Mouse (Mus musculus): ENCODE results near the gene Thap12. TPM values are rescaled to one million over a fixed set of nuclear protein-coding genes. Genes with fewer than 3 reads are reported as not detected.

Thap12 gene
- total and polyA plus RNA-seq, 2 experiments, result 5.9 to 23.5 TPM

- Histone ChIP-seq H3K4me3 (ENCODE audit: insufficient read depth, low read depth, low read length) (no peak overlapping the region), H3K27ac (replicated peaks; ENCODE audit: insufficient read depth, low read depth, low read length) (no peak overlapping the region), H3K9ac (ENCODE audit: low read depth, low read length) (no peak overlapping the region), H3K4me1 (ENCODE audit: control insufficient read depth, insufficient read depth, low read length) (no peaks in the 10 kb centered on the region; the same call in 1 of the 2 replicates), H3K36me3 (ENCODE audit: control insufficient read depth, insufficient read depth, low read length) (no peaks in the 10 kb centered on the region), H3K79me2 (ENCODE audit: control insufficient read depth, insufficient read depth, low read length) (no peaks in the 10 kb centered on the region), H3K27me3 (ENCODE audit: control insufficient read depth, insufficient read depth, low read length) (no peaks in the 10 kb centered on the region)
- no peak for DNase-seq (ENCODE audit: extremely low read depth, low read depth, low spot score)
- 70% methylated on average over 7 of the region's 7 CpGs for WGBS
- TF ChIP-seq POLR2A (IDR thresholded peaks at IDR 0.05; ENCODE audit: extremely low read depth, insufficient read depth, low read length) (no peak), CTCF (IDR thresholded peaks at IDR 0.05; ENCODE audit: low read depth, low read length) (no peak)
Measured at GRCm38 (mm10) chr7:98678441-98678840, 24.5 kb upstream of the Thap12 start.

- 62% methylated on average over 2 of the region's 2 CpGs for WGBS
- TF ChIP-seq CTCF (IDR thresholded peaks at IDR 0.05; ENCODE audit: low read depth, low read length) (no peak), POLR2A (IDR thresholded peaks at IDR 0.05; ENCODE audit: extremely low read depth, insufficient read depth, low read length) (no peak)
- H3K27me3 ChIP-seq (ENCODE audit: control insufficient read depth, insufficient read depth, low read length), result no peaks in the 10 kb centered on the region
- H3K9ac ChIP-seq (ENCODE audit: low read depth, low read length), result no peak overlapping the region
- DNase-seq (ENCODE audit: extremely low read depth, low read depth, low spot score), result no peak
- H3K79me2 ChIP-seq (ENCODE audit: control insufficient read depth, insufficient read depth, low read length), result no peaks in the 10 kb centered on the region
- no peak overlapping the region for H3K27ac ChIP-seq (replicated peaks; ENCODE audit: insufficient read depth, low read depth, low read length)
- H3K36me3 ChIP-seq (ENCODE audit: control insufficient read depth, insufficient read depth, low read length), result no peaks in the 10 kb centered on the region
- H3K4me1 ChIP-seq (ENCODE audit: control insufficient read depth, insufficient read depth, low read length), result no peaks in the 10 kb centered on the region; the same call in 1 of the 2 replicates
- H3K4me3 ChIP-seq (ENCODE audit: insufficient read depth, low read depth, low read length), result no peak overlapping the region
Measured at GRCm38 (mm10) chr7:98680691-98681090, 22.2 kb upstream of the Thap12 start.

- 94% methylated on average over 10 of the region's 10 CpGs for WGBS
- Histone ChIP-seq H3K79me2 (ENCODE audit: control insufficient read depth, insufficient read depth, low read length) (no peaks in the 10 kb centered on the region), H3K4me3 (ENCODE audit: insufficient read depth, low read depth, low read length) (no peak overlapping the region), H3K4me1 (ENCODE audit: control insufficient read depth, insufficient read depth, low read length) (no peaks in the 10 kb centered on the region; the same call in 1 of the 2 replicates), H3K27me3 (ENCODE audit: control insufficient read depth, insufficient read depth, low read length) (no peaks in the 10 kb centered on the region), H3K27ac (replicated peaks; ENCODE audit: insufficient read depth, low read depth, low read length) (no peak overlapping the region), H3K9ac (ENCODE audit: low read depth, low read length) (no peak overlapping the region), H3K36me3 (ENCODE audit: control insufficient read depth, insufficient read depth, low read length) (no peaks in the 10 kb centered on the region)
- TF ChIP-seq POLR2A (IDR thresholded peaks at IDR 0.05; ENCODE audit: extremely low read depth, insufficient read depth, low read length) (no peak), CTCF (IDR thresholded peaks at IDR 0.05; ENCODE audit: low read depth, low read length) (peak; percentile 25; the same call in 1 of the 2 replicates)
- DNase-seq (ENCODE audit: extremely low read depth, low read depth, low spot score), result no peak
Measured at GRCm38 (mm10) chr7:98682821-98683220, 20.1 kb upstream of the Thap12 start.

- Histone ChIP-seq H3K36me3 (ENCODE audit: control insufficient read depth, insufficient read depth, low read length) (no peaks in the 10 kb centered on the region), H3K27ac (replicated peaks; ENCODE audit: insufficient read depth, low read depth, low read length) (no peak overlapping the region), H3K4me3 (ENCODE audit: insufficient read depth, low read depth, low read length) (no peak overlapping the region), H3K27me3 (ENCODE audit: control insufficient read depth, insufficient read depth, low read length) (no peaks in the 10 kb centered on the region), H3K79me2 (ENCODE audit: control insufficient read depth, insufficient read depth, low read length) (no peaks in the 10 kb centered on the region), H3K9ac (ENCODE audit: low read depth, low read length) (no peak overlapping the region), H3K4me1 (ENCODE audit: control insufficient read depth, insufficient read depth, low read length) (0 out of 2 replicates have a peak, but pooled peaks cover 2% of the 10 kb centered on the region)
- TF ChIP-seq CTCF (IDR thresholded peaks at IDR 0.05; ENCODE audit: low read depth, low read length) (peak; percentile 14; the same call in 1 of the 2 replicates), POLR2A (IDR thresholded peaks at IDR 0.05; ENCODE audit: extremely low read depth, insufficient read depth, low read length) (no peak)
- 58% methylated on average over 13 of the region's 13 CpGs for WGBS
- no peak for DNase-seq (ENCODE audit: extremely low read depth, low read depth, low spot score)
Measured at GRCm38 (mm10) chr7:98685895-98686294, 17.0 kb upstream of the Thap12 start.

GRCm38 (mm10) chr7:98690126-98690525, 12.8 kb upstream of the Thap12 start:
- TF ChIP-seq CTCF (IDR thresholded peaks at IDR 0.05; ENCODE audit: low read depth, low read length), result no peak
- no peak for TF ChIP-seq POLR2A (IDR thresholded peaks at IDR 0.05; ENCODE audit: extremely low read depth, insufficient read depth, low read length)
- Histone ChIP-seq H3K9ac (ENCODE audit: low read depth, low read length) (no peak overlapping the region), H3K36me3 (ENCODE audit: control insufficient read depth, insufficient read depth, low read length) (no peaks in the 10 kb centered on the region), H3K4me1 (ENCODE audit: control insufficient read depth, insufficient read depth, low read length) (0 out of 2 replicates have a peak, but pooled peaks cover 2% of the 10 kb centered on the region), H3K4me3 (ENCODE audit: insufficient read depth, low read depth, low read length) (no peak overlapping the region), H3K27me3 (ENCODE audit: control insufficient read depth, insufficient read depth, low read length) (no peaks in the 10 kb centered on the region), H3K79me2 (ENCODE audit: control insufficient read depth, insufficient read depth, low read length) (no peaks in the 10 kb centered on the region), H3K27ac (replicated peaks; ENCODE audit: insufficient read depth, low read depth, low read length) (no peak overlapping the region)
- DNase-seq (ENCODE audit: extremely low read depth, low read depth, low spot score), result no peak
- 89% methylated on average over 1 of the region's 1 CpGs for WGBS

GRCm38 (mm10) chr7:98690831-98691230, 12.1 kb upstream of the Thap12 start:
- WGBS, result 23% methylated on average over 3 of the region's 3 CpGs
- DNase-seq (ENCODE audit: extremely low read depth, low read depth, low spot score), result no peak
- H3K36me3 ChIP-seq (ENCODE audit: control insufficient read depth, insufficient read depth, low read length), result no peaks in the 10 kb centered on the region
- TF ChIP-seq CTCF (IDR thresholded peaks at IDR 0.05; ENCODE audit: low read depth, low read length) (no peak), POLR2A (IDR thresholded peaks at IDR 0.05; ENCODE audit: extremely low read depth, insufficient read depth, low read length) (no peak)
- H3K4me1 ChIP-seq (ENCODE audit: control insufficient read depth, insufficient read depth, low read length), result 0 out of 2 replicates have a peak, but pooled peaks cover 2% of the 10 kb centered on the region
- no peaks in the 10 kb centered on the region for H3K27me3 ChIP-seq (ENCODE audit: control insufficient read depth, insufficient read depth, low read length)
- no peak overlapping the region for H3K9ac ChIP-seq (ENCODE audit: low read depth, low read length)
- H3K79me2 ChIP-seq (ENCODE audit: control insufficient read depth, insufficient read depth, low read length), result no peaks in the 10 kb centered on the region
- no peak overlapping the region for H3K4me3 ChIP-seq (ENCODE audit: insufficient read depth, low read depth, low read length)
- H3K27ac ChIP-seq (replicated peaks; ENCODE audit: insufficient read depth, low read depth, low read length), result no peak overlapping the region
